Mouse (Mus musculus) heart, postnatal 14 days (tissue): Measurements from ENCODE around the gene Shisa9. TPM values are rescaled to one million over a fixed set of nuclear protein-coding genes. Genes with fewer than 3 reads are reported as not detected.
A peak's percentile ranks its signal among the peaks of the same experiment; 100 is the strongest.

Experiments
- DNase-seq, 2 experiments: peaks; one replicate each; pipeline ENCODE4 v3.0.0; 2021 to 2022
- intact Hi-C: fragments of 180-260 bp; cut with DNase I; formaldehyde crosslinking; loops from one replicate; pipeline ENCODE4 v1.15.1; 2025
- total RNA-seq, 2 experiments: library from RNA; stranded (reverse); gene quantifications; 2 replicates each; pipeline ENCODE4 v1.2.3; 2021

The Shisa9 gene
- total RNA-seq, 2 experiments from 2014 or later = 0.07 TPM; not detected in 1

- intact Hi-C loops = no loop called here
- no peak for DNase-seq
Observed at GRCm38 (mm10) chr16:12173482-12174041, 189.6 kb downstream of the Shisa9 start.

GRCm38 (mm10) chr16:12178031-12178430 lies 194.1 kb downstream of the Shisa9 start:
- intact Hi-C loops = no loop called here
- no peak for DNase-seq

DNA sequence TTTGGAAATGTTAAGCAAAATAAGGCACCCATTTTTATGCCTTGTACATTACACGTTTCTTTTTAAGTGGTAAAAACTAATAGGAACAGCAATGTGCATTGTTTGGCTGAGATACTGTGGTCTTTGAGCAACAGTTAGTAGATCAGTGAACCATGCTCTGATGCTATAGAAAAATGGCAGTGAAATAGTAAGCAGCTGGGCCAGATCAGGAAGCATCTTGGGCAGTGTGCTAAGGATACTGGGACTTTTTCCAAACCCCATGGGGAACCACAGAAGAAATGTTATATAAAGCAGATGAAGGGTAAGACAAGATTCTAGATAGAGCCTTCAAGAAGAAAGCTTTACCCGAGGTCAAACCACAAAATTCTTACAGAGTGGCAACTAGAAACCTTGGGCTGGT lies 205.8 kb downstream of the Shisa9 start:
- intact Hi-C loops = no loop called here
- DNase-seq = no peak

DNA sequence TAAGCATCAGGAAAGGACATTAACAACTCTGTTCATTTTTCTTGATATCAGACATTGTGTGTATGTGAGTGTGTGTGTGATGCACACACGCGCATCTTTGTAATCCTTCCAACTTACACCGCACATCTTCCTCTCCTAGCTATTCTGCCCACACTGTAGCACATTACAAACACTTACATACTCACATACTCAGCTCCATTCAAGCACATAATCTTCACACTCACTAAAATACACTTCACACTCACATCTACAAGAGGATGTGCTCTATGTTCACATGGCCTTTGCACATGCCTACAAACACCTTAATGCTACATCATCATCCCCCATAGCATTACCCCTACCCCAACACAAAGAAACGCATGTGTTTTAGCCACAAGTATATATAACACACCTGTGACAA lies 212.9 kb downstream of the Shisa9 start:
- no peak for DNase-seq
- intact Hi-C loops = no loop called here

DNA sequence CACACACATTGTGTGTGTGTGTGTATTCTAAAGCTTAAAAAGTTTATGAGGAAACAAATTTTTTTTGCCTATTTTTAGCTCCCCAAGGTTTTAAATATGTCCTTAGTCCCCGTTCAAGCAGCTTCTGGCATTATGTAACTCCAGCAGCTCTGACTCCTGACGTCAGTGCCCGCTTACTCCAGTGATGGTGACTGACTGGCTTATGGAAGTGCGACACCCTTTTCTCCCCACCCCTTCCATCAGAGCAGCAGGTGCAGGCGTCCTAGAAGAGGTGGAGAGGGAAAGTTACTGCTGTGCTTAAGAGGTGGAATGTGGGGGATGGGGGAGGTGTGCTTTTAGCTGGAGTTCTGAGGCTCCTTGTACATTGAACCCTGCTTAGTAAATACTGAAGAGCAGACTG lies 213.7 kb downstream of the Shisa9 start:
- peak in 1 of 2 experiments; percentile 2 for DNase-seq
- intact Hi-C loops = no loop called here

DNA sequence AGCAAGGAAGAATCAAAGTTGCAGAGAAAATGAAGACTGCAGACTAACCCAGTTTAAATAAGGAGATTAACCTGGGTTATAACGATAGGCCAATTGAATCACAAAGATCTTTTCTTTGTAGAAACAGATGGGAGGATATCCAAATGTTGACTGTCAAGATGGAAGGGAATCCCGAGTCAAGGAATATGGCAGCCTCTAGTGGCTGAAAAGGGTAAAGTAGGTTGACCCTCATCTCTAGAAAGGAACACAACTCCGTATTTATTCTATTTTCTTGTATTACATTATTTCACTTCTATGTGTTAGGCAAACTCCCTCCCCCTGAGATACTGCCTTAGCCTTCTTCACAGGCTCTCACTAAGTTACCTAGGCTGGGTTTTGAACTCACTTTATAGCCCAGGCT lies 217.3 kb downstream of the Shisa9 start:
- intact Hi-C loops = loop anchor here (2.0 to 10.0 kb wide), 4 partner anchors 220 to 779 kb away; no protein-coding TSS in a partner anchor
- peak; percentile 8 to 34 for DNase-seq

DNA sequence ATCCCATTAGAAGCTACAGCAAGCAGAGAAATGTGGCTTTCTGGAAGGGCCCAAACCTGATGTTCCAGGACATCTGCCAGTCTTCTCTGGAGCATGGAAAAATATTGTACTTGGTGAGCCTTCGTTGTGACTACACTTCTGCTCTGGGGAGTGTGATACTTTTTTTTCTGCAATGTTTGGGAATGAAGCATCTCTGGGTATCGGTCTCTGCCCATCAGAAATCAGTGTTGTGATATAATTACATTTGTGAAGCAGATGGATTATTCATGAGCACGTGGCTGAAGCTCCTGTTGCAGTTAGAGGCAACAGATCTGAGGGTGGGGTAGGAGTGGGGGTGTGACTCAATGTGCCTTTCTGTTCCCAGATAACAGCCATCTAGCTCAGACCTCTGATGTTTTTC lies 218.2 kb downstream of the Shisa9 start:
- intact Hi-C loops = loop anchor here (5.0 to 10.0 kb wide), 2 partner anchors 737 to 780 kb away; no protein-coding TSS in a partner anchor
- no peak for DNase-seq

DNA sequence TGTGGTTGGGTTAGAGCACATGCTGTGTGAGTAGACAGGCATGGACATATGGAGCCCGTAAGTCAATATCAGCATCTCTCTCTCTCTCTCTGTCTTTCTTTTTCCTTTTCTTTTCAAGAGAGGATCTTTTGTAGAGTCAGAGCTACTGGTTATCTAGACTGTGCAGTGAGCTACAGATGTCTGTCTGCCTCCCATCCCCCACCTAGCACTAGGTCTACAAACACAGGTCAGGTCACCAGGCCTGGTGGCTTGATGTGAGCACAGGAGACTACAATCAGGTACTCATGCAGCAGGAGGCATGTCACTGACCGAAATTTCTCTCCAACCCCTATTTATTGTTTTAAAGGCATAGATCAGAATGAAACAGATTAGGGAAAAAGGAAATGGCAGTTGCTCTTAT lies 219.1 kb downstream of the Shisa9 start:
- DNase-seq = no peak
- intact Hi-C loops = loop anchor here (5.0 to 10.0 kb wide), 2 partner anchors 738 to 781 kb away; no protein-coding TSS in a partner anchor

GRCm38 (mm10) chr16:12204423-12204822 lies 220.5 kb downstream of the Shisa9 start:
- intact Hi-C loops = loop anchor here (5.0 to 10.0 kb wide), 2 partner anchors 740 to 782 kb away; no protein-coding TSS in a partner anchor
- DNase-seq = no peak

GRCm38 (mm10) chr16:12206421-12206950 lies 222.6 kb downstream of the Shisa9 start:
- intact Hi-C loops = loop anchor here (10.0 kb wide), 1 partner anchor 742 kb away; no protein-coding TSS in a partner anchor

DNA sequence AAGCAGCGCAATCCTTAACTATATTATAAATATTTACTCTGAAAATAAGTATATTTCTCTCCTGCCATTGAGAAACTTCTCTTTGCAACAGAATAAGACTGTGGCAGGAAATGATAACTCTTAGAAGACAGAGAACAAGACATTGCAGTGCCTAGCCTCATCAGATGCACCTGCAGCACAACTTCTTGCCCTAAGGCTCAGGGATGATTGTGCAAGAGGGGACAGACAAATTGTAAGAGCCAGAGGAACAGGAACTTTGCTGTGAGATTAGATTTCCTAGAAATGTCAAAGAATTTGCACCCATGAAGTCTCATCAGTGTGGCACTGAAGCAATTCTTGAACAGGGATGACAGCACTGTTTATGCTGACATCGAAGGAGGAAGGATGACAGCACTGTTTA lies 223.0 kb downstream of the Shisa9 start:
- DNase-seq = no peak
- intact Hi-C loops = loop anchor here (10.0 kb wide), 1 partner anchor 742 kb away; no protein-coding TSS in a partner anchor

More at GRCm38 (mm10) chr16:12206421-12206950, 222.6 kb downstream of the Shisa9 start:
- DNase-seq = no peak

DNA sequence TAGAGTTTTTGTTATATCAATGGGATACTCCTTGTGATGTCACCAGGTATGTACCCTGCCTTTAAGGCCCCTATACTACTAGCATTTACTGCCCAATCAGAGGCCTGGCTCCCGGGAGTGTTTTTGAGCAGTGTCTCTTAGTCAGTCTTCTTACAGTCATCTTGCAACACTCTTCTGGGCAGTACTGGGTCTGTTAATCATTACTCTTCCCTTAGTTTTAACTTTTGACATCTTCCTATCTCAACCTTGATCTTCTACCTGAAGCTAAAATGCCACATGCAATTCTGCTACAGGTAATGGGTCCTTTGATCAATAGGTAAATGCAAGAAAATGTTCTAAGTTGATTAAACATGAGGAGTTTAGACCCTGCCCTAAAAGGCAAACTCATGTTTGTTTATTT lies 225.4 kb downstream of the Shisa9 start:
- intact Hi-C loops = loop anchor here (10.0 kb wide), 1 partner anchor 745 kb away; no protein-coding TSS in a partner anchor
- no peak for DNase-seq

- no peak for DNase-seq
- intact Hi-C loops = loop anchor here (10.0 kb wide), 1 partner anchor 745 kb away; no protein-coding TSS in a partner anchor
Observed at GRCm38 (mm10) chr16:12209819-12210218, 225.9 kb downstream of the Shisa9 start.

GRCm38 (mm10) chr16:12214018-12214417 lies 230.1 kb downstream of the Shisa9 start:
- intact Hi-C loops = no loop called here
- DNase-seq = no peak

- intact Hi-C loops = no loop called here
- DNase-seq = no peak
Observed at GRCm38 (mm10) chr16:12217289-12218150, 233.6 kb downstream of the Shisa9 start.

- DNase-seq = no peak
- intact Hi-C loops = no loop called here
Observed at GRCm38 (mm10) chr16:12218151-12218532, 234.2 kb downstream of the Shisa9 start.

DNA sequence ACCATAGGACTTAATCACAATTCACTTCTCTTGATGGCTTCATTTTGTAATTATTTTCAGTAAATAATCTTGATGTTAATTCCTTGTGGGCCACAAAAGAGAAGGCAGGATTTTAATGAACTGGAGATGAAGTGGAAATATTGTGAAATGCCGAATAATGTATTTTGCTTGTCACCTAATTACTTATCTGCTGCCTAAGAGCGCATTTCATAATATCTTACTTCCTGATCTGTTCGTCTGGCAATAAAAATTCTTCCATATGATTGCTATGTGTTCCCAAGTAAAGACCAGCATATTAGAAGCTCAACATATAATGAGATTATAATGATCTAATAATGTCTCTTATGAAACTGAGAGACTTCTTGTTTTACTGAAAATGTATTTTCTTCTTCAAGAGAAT lies 235.9 kb downstream of the Shisa9 start:
- intact Hi-C loops = no loop called here
- no peak for DNase-seq

GRCm38 (mm10) chr16:12223537-12223936 lies 239.6 kb downstream of the Shisa9 start:
- intact Hi-C loops = no loop called here
- DNase-seq = no peak

GRCm38 (mm10) chr16:12226937-12227336 lies 243.0 kb downstream of the Shisa9 start:
- DNase-seq = no peak
- intact Hi-C loops = no loop called here

DNA sequence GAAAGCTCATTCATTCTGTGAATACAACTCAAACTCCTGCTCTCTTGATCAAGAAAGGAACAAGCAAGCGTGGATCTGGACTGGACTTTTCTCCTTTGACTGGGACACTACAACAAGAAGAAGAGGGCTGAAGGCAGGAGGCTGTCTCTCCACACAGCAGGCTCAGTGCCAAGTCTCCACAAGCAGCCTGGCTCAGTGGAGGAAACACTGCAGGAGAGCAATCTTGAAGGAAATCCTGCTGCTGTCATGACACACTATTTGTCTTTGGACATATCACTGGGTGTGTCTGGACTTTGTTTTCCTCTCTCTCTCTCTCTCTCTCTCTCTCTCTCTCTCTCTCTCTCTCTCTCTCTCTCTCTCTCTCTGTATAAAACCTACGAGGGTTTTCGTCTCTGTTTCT lies 249.4 kb downstream of the Shisa9 start:
- peak; percentile 14 for DNase-seq
- intact Hi-C loops = no loop called here

- intact Hi-C loops = no loop called here
- DNase-seq = peak in 1 of 2 experiments; percentile 3
Observed at GRCm38 (mm10) chr16:12234289-12234688, 250.4 kb downstream of the Shisa9 start.
